Mouse (Mus musculus) skeletal muscle tissue, adult 2 months (tissue): ENCODE measurements around the gene Hoxd10.
A peak's percentile ranks its signal among the peaks of the same experiment; 100 is the strongest.

Experiments
- DNase-seq: peaks from one replicate; pipeline ENCODE4 v3.0.0-alpha.2; 2012; ENCODE audit warnings: low read depth, low spot score

The Hoxd10 gene

DNA sequence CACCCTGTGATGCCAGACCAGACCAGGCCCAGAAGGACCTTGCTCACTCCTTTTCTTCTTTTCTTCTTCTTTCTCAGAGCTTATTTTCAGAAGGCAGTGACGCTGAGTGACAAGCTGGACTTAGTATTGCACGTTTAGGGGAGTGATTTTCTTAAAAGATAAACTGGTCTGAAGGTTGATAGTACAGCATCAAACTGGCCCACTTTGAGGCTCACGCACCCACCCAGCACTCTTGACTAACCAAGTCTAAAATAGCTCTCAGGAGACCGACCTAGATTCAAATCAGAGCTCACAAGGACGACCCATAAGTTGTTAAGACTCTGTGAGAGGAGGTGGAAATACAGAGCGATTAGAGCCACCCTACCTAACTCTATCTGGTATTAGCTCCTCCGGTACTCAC, 25.3 kb upstream of the Hoxd10 start:
- DNase-seq: no peak

DNA sequence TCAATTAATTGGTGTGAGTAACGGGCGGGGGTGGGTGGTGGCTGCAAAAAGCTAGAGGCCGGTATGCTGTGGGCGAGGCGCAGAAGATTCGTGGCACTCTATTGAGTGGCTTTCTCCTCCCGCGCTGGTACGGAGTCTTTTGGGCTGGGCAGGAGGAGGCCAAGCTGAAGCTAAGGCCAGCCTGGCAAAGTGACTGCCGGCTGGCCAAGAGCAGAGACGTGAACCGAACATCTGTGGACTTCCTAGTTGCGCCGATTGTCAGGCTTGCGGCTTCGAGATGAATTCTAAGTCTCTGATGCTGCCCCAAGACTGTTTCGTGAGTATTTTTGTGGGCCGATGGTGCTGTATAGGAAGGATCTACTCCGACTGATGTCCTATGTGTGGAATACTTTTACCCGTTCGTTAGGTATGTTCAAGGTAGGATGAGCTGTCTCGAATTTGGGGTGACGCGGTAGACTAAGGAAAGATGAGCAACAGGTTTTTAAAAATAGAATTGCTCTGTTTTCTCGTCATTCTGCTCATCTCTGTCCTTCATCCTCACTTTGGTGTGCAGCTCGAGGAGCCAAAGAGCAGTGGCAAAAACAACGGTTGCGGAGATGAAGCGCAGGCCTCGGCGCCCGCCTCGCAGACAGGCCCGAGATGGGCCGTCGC, 24.4 kb upstream of the Hoxd10 start:
- DNase-seq: no peak

DNA sequence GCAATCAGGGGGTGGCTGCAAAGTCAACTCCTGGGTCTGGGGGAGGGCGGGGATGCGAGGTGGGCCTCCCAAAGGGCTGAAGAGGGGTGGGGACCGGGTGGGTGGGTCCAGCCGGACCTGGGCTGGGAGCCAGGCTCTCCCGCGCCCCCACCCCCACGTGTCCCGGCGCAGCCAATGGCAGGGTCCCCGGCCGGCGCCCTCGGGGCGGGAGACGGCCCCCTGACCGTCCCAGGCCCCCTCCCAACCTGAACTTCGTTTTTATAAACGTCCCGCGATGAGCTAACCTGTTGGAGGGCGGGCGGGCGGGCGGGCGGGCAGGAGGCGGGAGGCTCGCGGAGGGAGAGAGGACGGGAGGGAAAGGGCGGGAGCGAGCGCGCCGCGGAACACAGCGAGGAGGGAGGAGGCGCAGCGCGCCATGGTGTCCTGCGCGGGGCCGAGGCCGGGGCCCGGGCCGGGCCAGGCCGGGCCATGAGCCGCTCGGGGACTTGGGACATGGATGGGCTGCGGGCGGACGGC, 23.8 kb upstream of the Hoxd10 start, which contains the start of gene Hoxd13:
Hoxd13 (plus strand) TSS at position 469 of the 516 bp plus-strand sequence.
- DNase-seq: no peak

DNA sequence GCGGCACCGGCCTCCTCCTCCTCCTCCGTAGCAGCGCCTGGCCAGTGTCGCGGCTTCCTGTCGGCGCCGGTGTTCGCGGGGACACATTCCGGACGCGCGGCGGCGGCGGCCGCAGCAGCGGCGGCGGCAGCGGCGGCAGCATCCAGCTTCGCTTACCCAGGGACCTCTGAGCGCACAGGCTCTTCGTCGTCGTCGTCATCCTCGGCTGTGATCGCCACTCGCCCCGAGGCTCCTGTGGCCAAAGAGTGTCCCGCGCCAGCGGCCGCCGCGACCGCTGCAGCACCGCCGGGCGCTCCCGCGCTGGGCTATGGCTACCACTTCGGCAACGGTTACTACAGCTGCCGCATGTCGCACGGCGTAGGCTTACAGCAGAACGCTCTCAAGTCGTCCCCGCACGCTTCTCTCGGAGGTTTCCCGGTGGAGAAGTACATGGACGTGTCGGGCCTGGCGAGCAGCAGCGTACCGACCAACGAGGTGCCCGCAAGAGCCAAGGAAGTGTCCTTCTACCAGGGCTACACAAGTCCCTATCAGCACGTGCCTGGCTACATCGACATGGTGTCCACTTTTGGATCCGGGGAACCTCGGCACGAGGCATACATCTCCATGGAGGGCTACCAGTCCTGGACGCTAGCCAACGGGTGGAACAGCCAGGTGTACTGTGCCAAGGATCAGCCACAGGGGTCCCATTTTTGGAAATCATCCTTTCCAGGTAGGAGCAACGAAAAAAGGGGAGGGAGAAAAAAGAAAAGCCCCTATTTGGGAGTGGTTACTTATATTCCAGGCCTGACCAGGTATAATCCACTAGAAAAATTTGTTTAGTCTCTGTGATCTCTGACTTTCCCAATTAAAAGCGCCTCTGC, 23.1 kb upstream of the Hoxd10 start:
- no peak for DNase-seq

DNA sequence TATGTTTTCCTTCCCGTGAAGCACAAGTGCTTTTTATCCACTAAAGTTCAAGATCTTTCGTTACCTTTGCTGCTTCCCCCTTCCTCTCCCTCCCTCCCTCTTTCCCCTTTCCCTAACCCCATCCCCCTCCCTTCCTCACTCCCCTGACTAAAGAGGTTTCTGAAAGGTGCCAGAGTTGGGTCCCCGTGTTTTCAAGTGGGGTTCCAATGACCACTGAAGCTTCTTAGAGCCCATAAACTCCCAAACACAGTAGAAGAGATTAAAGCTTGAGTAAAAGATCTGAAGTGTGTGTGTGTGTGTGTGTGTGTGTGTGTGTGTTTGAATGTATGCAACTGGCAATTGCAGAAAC, 22.5 kb upstream of the Hoxd10 start:
- no peak for DNase-seq

DNA sequence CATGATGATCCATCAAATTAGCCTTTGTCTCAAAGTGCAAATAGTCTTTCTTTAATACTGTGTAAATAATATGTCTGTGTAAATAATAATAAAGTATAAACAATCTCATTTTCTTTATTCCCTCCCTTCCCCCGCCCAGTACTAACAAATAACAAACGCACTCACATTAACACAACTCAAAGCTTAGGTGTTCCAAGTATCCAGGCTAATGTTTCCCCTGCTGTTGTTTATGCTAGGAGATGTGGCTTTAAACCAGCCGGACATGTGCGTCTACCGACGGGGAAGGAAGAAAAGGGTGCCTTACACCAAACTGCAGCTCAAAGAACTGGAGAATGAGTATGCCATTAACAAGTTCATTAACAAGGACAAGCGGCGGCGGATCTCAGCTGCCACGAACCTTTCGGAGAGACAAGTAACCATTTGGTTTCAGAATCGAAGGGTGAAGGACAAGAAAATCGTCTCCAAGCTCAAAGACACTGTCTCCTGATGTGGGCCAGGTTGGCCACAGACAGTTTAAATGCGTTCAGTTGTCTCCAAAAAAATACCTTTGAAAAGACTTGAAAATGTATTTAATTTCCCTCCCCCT, 22.0 kb upstream of the Hoxd10 start:
- no peak for DNase-seq

DNA sequence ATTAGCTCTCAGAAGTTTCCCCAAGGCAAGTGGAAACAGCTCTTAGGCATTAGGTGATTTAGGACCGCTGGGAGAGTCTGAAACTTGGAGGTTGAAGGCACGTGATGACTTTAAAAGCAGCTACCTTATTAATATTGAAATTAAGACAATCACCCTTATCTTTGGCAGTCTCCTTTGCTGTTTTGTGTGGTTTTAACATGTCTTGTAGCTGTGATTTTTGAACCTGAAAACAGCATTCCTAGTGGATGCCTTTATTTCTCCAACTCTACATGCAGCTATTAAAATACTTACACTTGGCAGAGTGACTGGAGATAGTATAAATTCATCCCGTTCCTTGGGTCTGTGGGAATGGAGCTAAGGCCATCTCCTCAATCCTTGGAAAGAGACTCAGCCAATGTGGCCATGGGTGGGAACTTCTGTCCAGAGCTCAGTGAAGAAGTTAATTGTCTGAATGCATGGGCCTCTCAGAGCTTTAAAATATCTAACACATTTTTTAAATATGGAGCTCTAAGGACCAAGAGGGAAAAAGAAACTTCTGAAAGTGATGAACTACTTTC, 21.0 kb upstream of the Hoxd10 start:
- DNase-seq: no peak

DNA sequence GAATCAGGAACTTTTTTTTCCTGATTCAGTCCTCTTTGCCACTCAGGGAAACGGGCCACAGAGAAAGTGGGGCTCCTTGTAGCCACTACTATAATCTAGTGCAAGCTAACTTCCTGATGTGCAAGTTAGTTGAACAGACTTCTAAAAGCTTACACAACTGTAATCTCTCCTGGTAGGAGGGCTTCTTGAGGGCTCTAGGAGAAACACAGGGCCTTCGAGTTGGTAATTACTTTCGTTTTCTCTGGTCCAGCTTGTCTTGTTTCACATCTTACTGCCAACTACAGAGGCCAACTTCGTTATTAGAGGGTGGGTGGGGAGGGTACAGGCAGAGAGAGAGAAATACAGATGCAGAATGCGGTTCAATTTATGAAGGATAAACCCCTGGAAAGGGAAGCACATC, 19.9 kb upstream of the Hoxd10 start:
- no peak for DNase-seq

DNA sequence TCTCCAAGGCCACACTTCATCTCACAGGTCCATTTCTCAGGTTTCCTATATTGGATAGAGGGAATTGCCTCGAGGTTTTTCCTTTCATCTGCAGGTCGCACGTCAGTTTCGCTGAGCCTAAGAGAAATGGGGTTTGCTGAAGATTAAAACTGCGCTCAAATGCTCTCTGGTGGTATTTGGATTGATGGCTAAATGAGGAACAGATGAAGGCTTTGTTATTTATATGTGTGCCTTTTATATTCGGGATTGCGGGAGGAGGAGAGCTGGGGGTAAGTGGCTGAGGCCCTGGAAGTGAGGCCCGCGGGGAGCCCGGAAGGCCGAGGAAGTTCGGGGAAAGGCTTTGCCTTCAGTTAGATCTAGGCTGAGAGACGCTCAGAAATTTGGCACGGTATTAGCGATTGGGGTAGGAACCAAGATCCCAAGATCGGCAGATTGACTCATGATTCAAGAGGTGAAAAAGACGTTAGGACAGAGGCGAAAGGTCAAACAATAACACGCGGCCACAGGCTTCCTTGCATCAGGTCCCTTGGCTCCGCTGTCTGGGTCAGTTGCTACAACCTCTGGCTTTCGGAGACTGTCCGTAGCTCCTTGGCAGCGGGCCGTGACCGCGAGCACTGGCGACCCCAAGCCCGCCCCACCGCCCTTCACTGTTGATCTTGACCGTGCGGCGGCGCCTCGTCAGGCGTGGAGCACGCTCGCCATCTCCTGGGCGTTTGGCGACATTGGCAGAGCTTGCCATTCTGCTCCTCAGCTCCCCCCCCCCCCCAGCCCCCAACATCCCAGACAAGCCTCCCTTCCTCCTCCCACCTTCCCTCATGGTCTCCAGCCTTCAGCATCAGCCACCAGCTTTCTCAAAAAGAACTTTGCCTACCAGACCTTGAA, 19.0 kb upstream of the Hoxd10 start:
- peak; percentile 30 for DNase-seq

DNA sequence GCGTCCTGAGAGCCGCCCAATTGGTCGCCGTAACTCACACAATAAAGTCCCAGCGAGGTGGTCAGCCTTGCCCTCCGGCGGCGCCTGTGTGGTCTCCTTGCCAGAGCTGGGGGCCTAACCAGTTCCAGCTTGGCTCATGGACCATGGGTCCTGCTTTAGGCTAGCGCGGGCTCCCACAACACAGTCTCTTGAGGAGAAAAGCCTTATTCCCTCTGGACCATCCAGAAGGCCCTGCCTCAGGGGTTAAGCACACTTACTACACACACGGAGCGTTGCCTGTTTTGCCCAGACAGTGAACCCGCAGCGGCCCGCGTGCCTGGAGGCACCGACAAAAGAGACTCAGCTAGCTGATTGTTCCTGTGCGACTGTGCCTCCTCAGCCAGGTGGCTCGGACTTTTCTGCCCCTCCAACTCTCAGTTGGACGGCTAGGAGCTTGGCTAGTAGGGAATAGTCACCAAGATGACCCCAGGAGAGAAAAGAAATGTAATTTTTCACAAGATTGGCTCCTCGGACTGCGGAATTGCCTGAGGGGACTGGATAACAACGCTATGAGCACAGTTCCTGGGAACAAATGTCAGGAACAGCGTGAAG, 17.8 kb upstream of the Hoxd10 start:
- no peak for DNase-seq

DNA sequence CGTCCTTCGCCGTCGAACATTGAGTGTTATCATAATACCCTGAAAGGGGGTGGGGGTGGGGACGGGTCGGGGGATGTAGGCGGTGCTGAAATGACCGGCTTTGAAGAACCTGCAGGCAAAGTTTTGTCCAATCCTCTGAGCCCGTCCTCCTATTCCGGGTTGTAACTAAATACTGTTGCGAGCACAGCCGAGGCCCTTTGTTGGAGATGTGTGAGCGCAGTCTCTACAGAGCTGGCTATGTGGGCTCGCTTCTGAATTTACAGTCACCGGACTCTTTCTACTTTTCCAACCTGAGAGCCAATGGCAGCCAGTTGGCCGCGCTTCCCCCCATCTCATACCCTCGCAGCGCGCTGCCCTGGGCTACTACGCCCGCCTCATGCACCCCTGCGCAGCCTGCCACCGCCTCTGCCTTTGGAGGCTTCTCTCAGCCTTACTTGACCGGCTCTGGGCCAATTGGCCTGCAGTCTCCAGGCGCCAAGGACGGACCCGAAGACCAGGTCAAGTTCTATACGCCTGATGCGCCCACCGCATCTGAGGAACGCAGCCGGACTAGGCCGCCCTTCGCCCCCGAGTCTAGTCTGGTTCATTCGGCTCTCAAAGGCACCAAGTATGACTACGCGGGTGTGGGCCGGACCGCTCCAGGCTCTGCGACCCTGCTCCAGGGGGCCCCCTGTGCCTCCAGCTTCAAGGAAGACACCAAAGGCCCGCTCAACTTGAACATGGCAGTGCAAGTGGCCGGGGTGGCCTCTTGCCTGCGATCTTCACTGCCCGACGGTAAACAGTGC, 16.7 kb upstream of the Hoxd10 start, which contains the start of gene Hoxd12:
Hoxd12 (plus strand) TSS at position 133 of the 785 bp plus-strand sequence.
- no peak for DNase-seq

DNA sequence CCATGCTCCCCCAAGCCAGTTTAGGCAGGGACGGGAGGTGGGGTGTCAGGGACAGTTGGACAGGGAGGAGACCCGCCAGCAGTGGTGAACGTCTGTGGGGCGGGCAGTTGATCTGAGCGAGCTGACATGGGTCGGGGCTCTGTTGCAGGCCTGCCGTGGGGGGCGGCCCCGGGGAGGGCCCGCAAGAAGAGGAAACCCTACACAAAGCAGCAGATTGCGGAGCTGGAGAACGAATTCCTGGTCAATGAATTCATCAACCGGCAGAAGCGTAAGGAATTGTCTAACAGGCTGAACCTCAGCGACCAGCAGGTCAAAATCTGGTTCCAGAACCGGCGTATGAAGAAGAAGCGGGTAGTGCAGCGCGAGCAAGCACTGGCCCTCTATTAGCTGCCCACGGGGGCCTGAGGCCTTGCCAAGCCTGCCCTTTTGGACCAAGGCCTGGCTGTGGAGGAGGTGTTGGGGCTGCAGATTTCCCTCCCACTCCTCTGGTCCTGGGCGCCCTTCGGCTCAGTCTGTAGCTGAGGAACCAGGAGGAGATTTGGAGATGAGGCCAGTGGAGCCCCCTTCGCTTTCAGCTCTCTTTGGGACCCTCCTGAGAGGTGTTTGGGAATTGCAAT, 15.9 kb upstream of the Hoxd10 start:
- no peak for DNase-seq

DNA sequence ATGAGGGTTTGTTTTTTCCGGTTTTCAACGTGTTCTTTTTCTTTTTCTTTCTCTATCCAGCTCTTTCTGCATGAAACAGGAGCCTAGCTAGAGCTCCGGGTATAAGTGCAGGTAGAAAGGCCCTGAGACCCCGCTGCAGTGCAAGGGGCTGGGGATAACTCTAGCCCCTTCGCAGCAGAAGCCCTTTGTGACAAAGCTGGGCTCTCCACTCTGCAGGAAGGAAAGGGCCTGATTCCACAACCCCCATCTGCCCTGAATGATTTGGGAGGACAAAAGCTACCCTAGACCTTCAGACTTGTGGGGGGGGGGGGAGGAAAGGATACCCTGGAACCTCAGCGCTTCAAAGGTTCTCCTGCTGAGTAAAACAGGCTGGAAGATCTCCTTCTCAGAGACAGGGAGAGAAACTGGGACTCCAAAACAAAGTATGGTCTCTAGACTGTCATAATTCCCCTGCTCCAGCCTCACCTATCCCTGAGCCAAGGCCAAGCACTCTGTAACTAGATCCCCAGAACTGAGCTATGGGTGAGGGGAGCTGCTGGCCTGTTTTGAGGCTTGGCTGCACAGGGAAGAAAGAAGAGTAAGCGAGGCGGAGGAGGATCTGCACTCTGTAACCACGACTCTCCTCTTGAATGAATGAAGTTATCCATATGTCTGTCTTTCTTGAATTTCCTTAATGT, 15.2 kb upstream of the Hoxd10 start:
- DNase-seq: no peak

DNA sequence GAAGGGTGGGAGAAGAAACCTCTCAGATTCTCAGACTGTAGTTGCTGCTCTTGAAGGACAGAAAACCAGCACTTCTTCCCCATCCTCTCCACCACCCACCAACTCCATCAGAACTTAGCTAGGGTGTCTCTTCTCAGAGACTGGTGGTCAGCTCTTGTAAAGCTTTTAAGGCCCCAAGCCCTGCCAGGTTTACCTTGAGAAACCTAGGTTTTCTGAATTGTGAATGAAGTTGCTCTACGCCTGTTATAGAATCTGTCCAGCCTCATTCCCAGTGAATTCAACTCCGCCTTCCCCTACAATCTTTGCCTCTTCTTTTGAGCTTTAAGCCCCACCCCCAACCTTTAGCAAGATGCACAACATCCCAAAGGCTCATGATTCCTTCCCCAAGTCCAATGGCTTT, 14.6 kb upstream of the Hoxd10 start:
- no peak for DNase-seq

DNA sequence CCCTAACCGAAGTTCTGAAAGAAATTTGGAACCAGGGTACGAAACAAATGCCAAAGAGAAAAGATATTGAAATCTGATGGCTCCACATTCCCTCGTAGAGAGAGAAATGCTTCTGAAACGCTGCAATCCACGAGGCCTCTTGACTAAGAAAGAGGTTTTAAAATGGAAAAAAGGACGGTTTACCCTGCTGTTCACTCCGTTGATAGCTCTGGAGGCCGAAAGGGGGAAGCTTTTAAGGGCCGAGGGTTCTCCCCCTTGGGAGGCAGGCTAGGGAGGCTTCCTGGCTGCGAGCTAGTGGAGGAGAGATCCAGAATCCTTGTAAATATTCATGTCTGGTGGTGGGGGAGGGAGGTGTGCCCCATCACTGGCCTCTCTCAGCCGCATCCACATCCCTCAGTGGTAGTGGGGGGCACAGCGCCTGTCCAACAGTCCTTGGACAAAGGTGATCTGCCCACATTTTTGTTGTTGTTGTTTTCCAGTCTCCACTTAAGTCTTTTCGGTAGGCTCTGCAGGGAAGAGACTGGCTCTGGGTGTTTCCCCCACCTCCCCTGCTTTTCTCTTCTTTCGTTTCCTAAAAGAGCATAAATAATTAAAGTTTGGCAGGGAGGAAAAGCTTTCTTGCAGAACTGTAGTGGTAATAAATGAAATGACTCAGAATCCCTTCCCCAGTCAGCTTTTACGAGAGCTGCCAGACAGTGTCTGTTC, 12.7 kb upstream of the Hoxd10 start, which contains the start of gene Hoxd11:
Hoxd11 (plus strand) TSS at position 667 of the 705 bp plus-strand sequence.
- no peak for DNase-seq

DNA sequence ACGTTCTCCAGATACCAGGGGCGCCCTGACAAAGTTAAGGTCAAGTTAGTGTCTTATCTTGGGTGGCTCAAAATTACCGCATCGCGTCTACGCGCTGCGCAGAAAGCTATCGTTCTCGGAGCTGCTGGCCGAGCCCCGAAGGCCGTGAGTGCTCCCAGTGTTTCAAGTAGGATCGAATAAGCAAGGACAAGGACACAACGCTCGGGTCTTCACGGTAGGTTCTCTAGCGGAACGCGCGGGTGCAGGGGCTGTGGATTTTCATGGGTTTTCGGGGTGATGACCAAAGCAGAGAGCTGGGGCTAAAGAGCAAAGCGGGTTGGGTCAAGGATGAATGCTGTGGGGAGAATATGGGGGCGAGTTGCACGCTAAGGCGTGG, 12.1 kb upstream of the Hoxd10 start:
- DNase-seq: no peak

DNA sequence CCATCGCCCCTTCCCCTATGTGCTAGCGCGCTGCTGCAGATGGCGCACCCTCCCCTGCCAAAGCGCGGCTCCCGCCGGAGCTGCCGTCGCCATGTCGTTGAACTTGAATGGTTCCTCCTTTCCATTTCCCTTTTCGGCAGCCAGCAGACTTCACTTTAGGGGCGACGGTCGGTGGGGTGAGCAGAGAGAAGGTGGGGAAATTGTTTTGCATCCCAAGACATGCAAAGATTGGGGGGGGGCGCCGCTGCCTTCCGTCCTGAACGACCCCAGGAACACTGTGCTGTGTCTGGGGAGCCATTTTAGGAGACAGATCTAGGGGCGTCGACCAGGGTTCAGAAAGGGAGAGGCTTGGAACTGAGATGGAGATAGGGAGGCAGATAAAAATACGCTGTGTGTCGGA, 11.7 kb upstream of the Hoxd10 start:
- no peak for DNase-seq
